Mouse (Mus musculus): Measurements from ENCODE around the gene Bahcc1. TPM values are rescaled to one million over a fixed set of nuclear protein-coding genes. Genes with fewer than 3 reads are reported as not detected.

Gene Bahcc1
- total and polyA plus RNA-seq, 2 experiments from 2014 or later, result 3.5 to 13.1 TPM

- Histone ChIP-seq H3K4me3 (ENCODE audit: low read depth, low read length) (peak overlapping the region; percentile 77), H3K27ac (ENCODE audit: low read depth) (peak overlapping the region; percentile 94), H3K4me2 (ENCODE audit: low read depth, low read length) (peak overlapping the region; percentile 76), H3K36me3 (replicated peaks; ENCODE audit: control insufficient read depth, insufficient read depth, low read length) (no peaks in the 10 kb centered on the region), H3K27me3 (ENCODE audit: control insufficient read depth, insufficient read depth, low read length) (no peaks in the 10 kb centered on the region), H3K9ac (replicated peaks; ENCODE audit: low read depth, low read length) (peak overlapping the region; percentile 85), H3K9me3 (replicated peaks; ENCODE audit: control insufficient read depth, low read length) (no peaks in the 10 kb centered on the region), H3K4me1 (ENCODE audit: control insufficient read depth, insufficient read depth) (peaks cover 33% of the 10 kb centered on the region)
- 0 out of 2 replicates have a peak, but pooled peaks have one; percentile 2 for ATAC-seq (ENCODE audit: insufficient read depth, low read depth)
- no peak for DNase-seq (ENCODE audit: low spot score)
- 5% methylated on average over 54 of the region's 54 CpGs for WGBS
- no peak for TF ChIP-seq CTCF (IDR thresholded peaks at IDR 0.05; ENCODE audit: low read depth)
- TF ChIP-seq EP300 (IDR thresholded peaks at IDR 0.05; ENCODE audit: low read depth), result no peak
Measured at GRCm38 (mm10) chr11:120185316-120186141, 47.2 kb upstream of the Bahcc1 start.

GRCm38 (mm10) chr11:120186145-120186740 lies 46.5 kb upstream of the Bahcc1 start:
- Histone ChIP-seq H3K9me3 (replicated peaks; ENCODE audit: control insufficient read depth, low read length) (no peaks in the 10 kb centered on the region), H3K4me2 (ENCODE audit: low read depth, low read length) (peak overlapping the region; percentile 76), H3K4me1 (ENCODE audit: control insufficient read depth, insufficient read depth) (peaks cover 34% of the 10 kb centered on the region), H3K9ac (replicated peaks; ENCODE audit: low read depth, low read length) (peak overlapping the region; percentile 85), H3K27ac (ENCODE audit: low read depth) (peak overlapping the region; percentile 94), H3K36me3 (replicated peaks; ENCODE audit: control insufficient read depth, insufficient read depth, low read length) (no peaks in the 10 kb centered on the region), H3K4me3 (ENCODE audit: low read depth, low read length) (peak overlapping the region; percentile 77), H3K27me3 (ENCODE audit: control insufficient read depth, insufficient read depth, low read length) (no peaks in the 10 kb centered on the region)
- no peak for TF ChIP-seq CTCF (IDR thresholded peaks at IDR 0.05; ENCODE audit: low read depth)
- TF ChIP-seq EP300 (IDR thresholded peaks at IDR 0.05; ENCODE audit: low read depth), result no peak
- ATAC-seq (ENCODE audit: insufficient read depth, low read depth), result no peak
- 17% methylated on average over 18 of the region's 18 CpGs for WGBS
- no peak for DNase-seq (ENCODE audit: low spot score)

GRCm38 (mm10) chr11:120186821-120187235 lies 45.9 kb upstream of the Bahcc1 start:
- H3K36me3 ChIP-seq (replicated peaks; ENCODE audit: control insufficient read depth, insufficient read depth, low read length), result no peaks in the 10 kb centered on the region
- H3K4me3 ChIP-seq (ENCODE audit: low read depth, low read length), result peak overlapping the region; percentile 77
- no peak for DNase-seq (ENCODE audit: low spot score)
- 6% methylated on average over 20 of the region's 20 CpGs for WGBS
- peak overlapping the region; percentile 85 for H3K9ac ChIP-seq (replicated peaks; ENCODE audit: low read depth, low read length)
- ATAC-seq (ENCODE audit: insufficient read depth, low read depth), result no peak
- H3K27ac ChIP-seq (ENCODE audit: low read depth), result peak overlapping the region; percentile 94
- no peaks in the 10 kb centered on the region for H3K27me3 ChIP-seq (ENCODE audit: control insufficient read depth, insufficient read depth, low read length)
- no peak for TF ChIP-seq EP300 (IDR thresholded peaks at IDR 0.05; ENCODE audit: low read depth)
- TF ChIP-seq CTCF (IDR thresholded peaks at IDR 0.05; ENCODE audit: low read depth), result no peak
- H3K4me1 ChIP-seq (ENCODE audit: control insufficient read depth, insufficient read depth), result peaks cover 40% of the 10 kb centered on the region
- H3K9me3 ChIP-seq (replicated peaks; ENCODE audit: control insufficient read depth, low read length), result no peaks in the 10 kb centered on the region
- H3K4me2 ChIP-seq (ENCODE audit: low read depth, low read length), result peak overlapping the region; percentile 76

- 4% methylated on average over 43 of the region's 43 CpGs for WGBS
- Histone ChIP-seq H3K27me3 (ENCODE audit: control insufficient read depth, insufficient read depth, low read length) (no peaks in the 10 kb centered on the region), H3K9ac (replicated peaks; ENCODE audit: low read depth, low read length) (peak overlapping the region; percentile 85), H3K36me3 (replicated peaks; ENCODE audit: control insufficient read depth, insufficient read depth, low read length) (no peaks in the 10 kb centered on the region), H3K9me3 (replicated peaks; ENCODE audit: control insufficient read depth, low read length) (no peaks in the 10 kb centered on the region), H3K4me1 (ENCODE audit: control insufficient read depth, insufficient read depth) (peaks cover 37% of the 10 kb centered on the region), H3K4me2 (ENCODE audit: low read depth, low read length) (peak overlapping the region; percentile 76), H3K27ac (ENCODE audit: low read depth) (peak overlapping the region; percentile 94), H3K4me3 (ENCODE audit: low read depth, low read length) (peak overlapping the region; percentile 77)
- ATAC-seq (ENCODE audit: insufficient read depth, low read depth) (no peak), DNase-seq (ENCODE audit: low spot score) (no peak)
- TF ChIP-seq CTCF (IDR thresholded peaks at IDR 0.05; ENCODE audit: low read depth) (no peak), EP300 (IDR thresholded peaks at IDR 0.05; ENCODE audit: low read depth) (no peak)
Measured at GRCm38 (mm10) chr11:120187236-120188101, 45.3 kb upstream of the Bahcc1 start.

DNA sequence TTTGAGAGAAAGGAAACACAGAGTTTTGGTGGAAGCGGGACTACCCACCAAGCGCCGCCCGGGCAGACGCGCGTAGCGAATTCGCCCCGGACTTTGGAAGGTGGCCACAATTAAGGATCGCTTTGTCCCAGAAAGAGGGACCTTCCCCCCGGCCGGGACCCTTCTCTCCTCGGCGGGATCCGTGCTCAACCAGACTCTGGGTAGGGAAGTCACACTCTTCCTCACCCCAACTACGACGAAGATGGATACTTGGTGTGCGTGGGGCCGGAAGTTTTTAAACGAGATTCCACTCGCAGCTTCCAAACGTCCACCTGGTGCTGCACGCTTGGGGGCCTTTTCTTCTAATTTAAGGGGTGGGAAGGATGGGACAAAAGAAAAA lies 44.7 kb upstream of the Bahcc1 start:
- 2% methylated on average over 24 of the region's 24 CpGs for WGBS
- H3K4me3 ChIP-seq (ENCODE audit: low read depth, low read length), result peak overlapping the region; percentile 77
- ATAC-seq (ENCODE audit: insufficient read depth, low read depth) (no peak), DNase-seq (ENCODE audit: low spot score) (no peak)
- peak overlapping the region; percentile 76 for H3K4me2 ChIP-seq (ENCODE audit: low read depth, low read length)
- no peaks in the 10 kb centered on the region for H3K27me3 ChIP-seq (ENCODE audit: control insufficient read depth, insufficient read depth, low read length)
- peak overlapping the region; percentile 94 for H3K27ac ChIP-seq (ENCODE audit: low read depth)
- H3K9me3 ChIP-seq (replicated peaks; ENCODE audit: control insufficient read depth, low read length), result no peaks in the 10 kb centered on the region
- TF ChIP-seq CTCF (IDR thresholded peaks at IDR 0.05; ENCODE audit: low read depth), result no peak
- no peak for TF ChIP-seq EP300 (IDR thresholded peaks at IDR 0.05; ENCODE audit: low read depth)
- H3K4me1 ChIP-seq (ENCODE audit: control insufficient read depth, insufficient read depth), result peaks cover 33% of the 10 kb centered on the region
- peak overlapping the region; percentile 85 for H3K9ac ChIP-seq (replicated peaks; ENCODE audit: low read depth, low read length)
- no peaks in the 10 kb centered on the region for H3K36me3 ChIP-seq (replicated peaks; ENCODE audit: control insufficient read depth, insufficient read depth, low read length)
